Mouse (Mus musculus): ENCODE measurements at regions not wholly inside any gene's neighbourhood (a gene's known extent, or its start where the extent isn't known, plus 50 kb on each side); places are given as distances from the start of the nearest gene placed in this dataset.

GRCm38 (mm10) chr15:10767535-10767934 lies 53.1 kb upstream of the Rai14 start:
- 14% methylated on average over 6 of the region's 6 CpGs for WGBS (ENCODE audit: missing documents)
- H3K36me3 ChIP-seq (ENCODE audit: inconsistent target), result no peaks in the 10 kb centered on the region
- no peaks in the 10 kb centered on the region for H3K79me2 ChIP-seq (ENCODE audit: inconsistent target)
- peak overlapping the region; percentile 85 for H3K27ac ChIP-seq
- H3K4me3 ChIP-seq (ENCODE audit: inconsistent target), result no peak overlapping the region

- 62% methylated on average over 5 of the region's 5 CpGs for WGBS (ENCODE audit: missing documents)
- H3K79me2 ChIP-seq (ENCODE audit: inconsistent target), result no peaks in the 10 kb centered on the region
- peak overlapping the region; percentile 85 for H3K27ac ChIP-seq
- no peak overlapping the region for H3K4me3 ChIP-seq (ENCODE audit: inconsistent target)
- no peaks in the 10 kb centered on the region for H3K36me3 ChIP-seq (ENCODE audit: inconsistent target)
Observed at GRCm38 (mm10) chr15:10770410-10771310, 56.2 kb upstream of the Rai14 start.

- WGBS (ENCODE audit: missing documents), result 9% methylated on average over 4 of the region's 4 CpGs
- Histone ChIP-seq H3K4me3 (ENCODE audit: inconsistent target) (no peak overlapping the region), H3K79me2 (ENCODE audit: inconsistent target) (no peaks in the 10 kb centered on the region), H3K36me3 (ENCODE audit: inconsistent target) (no peaks in the 10 kb centered on the region), H3K27ac (peak overlapping the region; percentile 85)
Observed at GRCm38 (mm10) chr15:10771311-10771690, 56.9 kb upstream of the Rai14 start.

- Histone ChIP-seq H3K27ac (no peak overlapping the region), H3K79me2 (ENCODE audit: inconsistent target) (no peaks in the 10 kb centered on the region), H3K36me3 (ENCODE audit: inconsistent target) (no peaks in the 10 kb centered on the region), H3K4me3 (ENCODE audit: inconsistent target) (no peak overlapping the region)
- 16% methylated on average over 13 of the region's 13 CpGs for WGBS (ENCODE audit: missing documents)
Observed at GRCm38 (mm10) chr15:10779941-10780620, 65.7 kb upstream of the Rai14 start.

- WGBS (ENCODE audit: missing documents), result 92% methylated on average over 6 of the region's 6 CpGs
- no peaks in the 10 kb centered on the region for H3K36me3 ChIP-seq (ENCODE audit: inconsistent target)
- H3K27ac ChIP-seq, result no peak overlapping the region
- H3K4me3 ChIP-seq (ENCODE audit: inconsistent target), result no peak overlapping the region
- no peaks in the 10 kb centered on the region for H3K79me2 ChIP-seq (ENCODE audit: inconsistent target)
Observed at GRCm38 (mm10) chr15:10789371-10789770, 74.9 kb upstream of the Rai14 start.

- Histone ChIP-seq H3K27ac (no peak overlapping the region), H3K36me3 (ENCODE audit: inconsistent target) (no peaks in the 10 kb centered on the region), H3K79me2 (ENCODE audit: inconsistent target) (no peaks in the 10 kb centered on the region), H3K4me3 (ENCODE audit: inconsistent target) (no peak overlapping the region)
- WGBS (ENCODE audit: missing documents), result 95% methylated on average over 3 of the region's 3 CpGs
Observed at GRCm38 (mm10) chr15:10790862-10791497, 76.6 kb upstream of the Rai14 start.

- H3K27ac ChIP-seq, result no peak overlapping the region
- H3K36me3 ChIP-seq (ENCODE audit: inconsistent target), result no peaks in the 10 kb centered on the region
- WGBS (ENCODE audit: missing documents), result 92% methylated on average over 3 of the region's 3 CpGs
- H3K79me2 ChIP-seq (ENCODE audit: inconsistent target), result no peaks in the 10 kb centered on the region
- no peak overlapping the region for H3K4me3 ChIP-seq (ENCODE audit: inconsistent target)
Observed at GRCm38 (mm10) chr15:10791516-10792112, 77.2 kb upstream of the Rai14 start.

GRCm38 (mm10) chr15:10792156-10792555 lies 77.7 kb upstream of the Rai14 start:
- WGBS (ENCODE audit: missing documents), result 84% methylated on average over 7 of the region's 7 CpGs

GRCm38 (mm10) chr15:10795126-10795792 lies 80.8 kb upstream of the Rai14 start:
- 86% methylated on average over 7 of the region's 7 CpGs for WGBS (ENCODE audit: missing documents)
- H3K4me3 ChIP-seq (ENCODE audit: inconsistent target), result no peak overlapping the region
- H3K36me3 ChIP-seq (ENCODE audit: inconsistent target), result no peaks in the 10 kb centered on the region
- no peaks in the 10 kb centered on the region for H3K79me2 ChIP-seq (ENCODE audit: inconsistent target)
- no peak overlapping the region for H3K27ac ChIP-seq

More at GRCm38 (mm10) chr15:10792156-10792555, 77.7 kb upstream of the Rai14 start:
- Histone ChIP-seq H3K27ac (no peak overlapping the region), H3K79me2 (ENCODE audit: inconsistent target) (no peaks in the 10 kb centered on the region), H3K36me3 (ENCODE audit: inconsistent target) (no peaks in the 10 kb centered on the region), H3K4me3 (ENCODE audit: inconsistent target) (no peak overlapping the region)

- Histone ChIP-seq H3K79me2 (ENCODE audit: inconsistent target) (no peaks in the 10 kb centered on the region), H3K27ac (no peak overlapping the region), H3K36me3 (ENCODE audit: inconsistent target) (no peaks in the 10 kb centered on the region), H3K4me3 (ENCODE audit: inconsistent target) (no peak overlapping the region)
Observed at GRCm38 (mm10) chr15:10799656-10800055, 85.2 kb upstream of the Rai14 start.

- 83% methylated on average over 2 of the region's 2 CpGs for WGBS (ENCODE audit: missing documents)
Observed at GRCm38 (mm10) chr15:10814195-10814594, 99.8 kb upstream of the Rai14 start.

GRCm38 (mm10) chr15:10814709-10815108 lies 100.3 kb upstream of the Rai14 start:
- Histone ChIP-seq H3K27ac (no peak overlapping the region), H3K4me3 (ENCODE audit: inconsistent target) (no peak overlapping the region), H3K79me2 (ENCODE audit: inconsistent target) (no peaks in the 10 kb centered on the region), H3K36me3 (ENCODE audit: inconsistent target) (no peaks in the 10 kb centered on the region)
- 43% methylated on average over 7 of the region's 7 CpGs for WGBS (ENCODE audit: missing documents)

More at GRCm38 (mm10) chr15:10814195-10814594, 99.8 kb upstream of the Rai14 start:
- H3K36me3 ChIP-seq (ENCODE audit: inconsistent target), result no peaks in the 10 kb centered on the region
- no peak overlapping the region for H3K27ac ChIP-seq
- H3K79me2 ChIP-seq (ENCODE audit: inconsistent target), result no peaks in the 10 kb centered on the region
- H3K4me3 ChIP-seq (ENCODE audit: inconsistent target), result no peak overlapping the region

GRCm38 (mm10) chr15:10816213-10816621 lies 101.8 kb upstream of the Rai14 start:
- no peaks in the 10 kb centered on the region for H3K36me3 ChIP-seq (ENCODE audit: inconsistent target)

GRCm38 (mm10) chr15:10818216-10818615 lies 103.8 kb upstream of the Rai14 start:
- Histone ChIP-seq H3K4me3 (ENCODE audit: inconsistent target) (no peak overlapping the region), H3K79me2 (ENCODE audit: inconsistent target) (no peaks in the 10 kb centered on the region), H3K36me3 (ENCODE audit: inconsistent target) (no peaks in the 10 kb centered on the region), H3K27ac (no peak overlapping the region)
- WGBS (ENCODE audit: missing documents), result 12% methylated on average over 6 of the region's 6 CpGs

More at GRCm38 (mm10) chr15:10816213-10816621, 101.8 kb upstream of the Rai14 start:
- Histone ChIP-seq H3K4me3 (ENCODE audit: inconsistent target) (no peak overlapping the region), H3K27ac (no peak overlapping the region), H3K79me2 (ENCODE audit: inconsistent target) (no peaks in the 10 kb centered on the region)
- 91% methylated on average over 3 of the region's 3 CpGs for WGBS (ENCODE audit: missing documents)

Data from macrophage (primary cell).